ENCODE assay signal across 28 mouse cellular contexts in genomic region chr12:107923963-107924362, GRCm38 (mm10).
DNase-seq lines count a peak whose midpoint lies in the region; ATAC-seq and TF ChIP-seq lines count a peak whose summit lies in the region.
"Had no signal": no experiment of that assay in that cellular context is flagged by ENCODE, and none has a peak within 500 bp of the region (broad histone marks: within the 10 kb centered on the region; RNA-seq: fewer than 3 reads in every experiment).

No protein-coding gene starts in this region.

- H3K4me1 ChIP-seq in forebrain, embryonic 15.5 days, result peaks cover 82% of the 10 kb centered on the region
- peaks cover 27% of the 10 kb centered on the region for H3K4me1 ChIP-seq in forebrain, postnatal 0 days (ENCODE audit: insufficient read depth)
- peaks cover 68% of the 10 kb centered on the region for H3K4me1 ChIP-seq in heart, embryonic 13.5 days
- peaks cover 21% of the 10 kb centered on the region for H3K4me1 ChIP-seq in intestine, embryonic 16.5 days (ENCODE audit: control insufficient read depth, insufficient read depth, low read length)
- peaks cover 6% of the 10 kb centered on the region; the same call in 1 of the 2 replicates for H3K4me1 ChIP-seq in intestine, postnatal 0 days (replicated peaks; ENCODE audit: control insufficient read depth, insufficient read depth, low read length)

- no peaks in the 10 kb centered on the region for H3K9me3 ChIP-seq in forebrain, embryonic 15.5 days
- H3K9me3 ChIP-seq in forebrain, postnatal 0 days (ENCODE audit: low read length), result no peaks in the 10 kb centered on the region
- no peaks in the 10 kb centered on the region for H3K9me3 ChIP-seq in heart, embryonic 13.5 days
- H3K9me3 ChIP-seq in intestine, embryonic 16.5 days (ENCODE audit: control insufficient read depth, low read length), result no peaks in the 10 kb centered on the region
- H3K9me3 ChIP-seq in intestine, postnatal 0 days (ENCODE audit: control insufficient read depth), result no peaks in the 10 kb centered on the region
- H3K9me3 ChIP-seq: embryonic facial prominence, embryonic 13.5 days; forebrain, embryonic 10.5 days; intestine, embryonic 15.5 days; midbrain, embryonic 15.5 days; neural tube, embryonic 15.5 days; stomach, embryonic 15.5 days had no signal

- H3K27ac ChIP-seq in forebrain, embryonic 15.5 days (replicated peaks), result peak overlapping the region; percentile 32; the same call in 1 of the 2 replicates
- H3K27ac ChIP-seq in forebrain, postnatal 0 days (ENCODE audit: low read depth, low read length), result no peak overlapping the region
- peak overlapping the region; percentile 59 for H3K27ac ChIP-seq in heart, embryonic 13.5 days (replicated peaks)
- no peak overlapping the region for H3K27ac ChIP-seq in intestine, embryonic 16.5 days (ENCODE audit: low read length)
- no peak overlapping the region for H3K27ac ChIP-seq in intestine, postnatal 0 days (ENCODE audit: low read depth, low read length)
- H3K27ac ChIP-seq: embryonic facial prominence, embryonic 13.5 days; forebrain, embryonic 10.5 days; intestine, embryonic 15.5 days; liver, embryonic 14.5 days; macrophage; midbrain, embryonic 15.5 days; neural tube, embryonic 15.5 days; stomach, embryonic 15.5 days had no signal

- H3K4me2 ChIP-seq in forebrain, embryonic 15.5 days (replicated peaks), result no peak overlapping the region
- no peak overlapping the region for H3K4me2 ChIP-seq in forebrain, postnatal 0 days (ENCODE audit: low read depth)
- H3K4me2 ChIP-seq in heart, embryonic 13.5 days, result no peak overlapping the region
- no peak overlapping the region for H3K4me2 ChIP-seq in intestine, embryonic 16.5 days (ENCODE audit: low read depth, low read length)
- no peak overlapping the region for H3K4me2 ChIP-seq in intestine, postnatal 0 days (replicated peaks; ENCODE audit: low read depth)
- H3K4me2 ChIP-seq: embryonic facial prominence, embryonic 13.5 days; intestine, embryonic 15.5 days; midbrain, embryonic 15.5 days; neural tube, embryonic 15.5 days; stomach, embryonic 15.5 days had no signal

- no peak for TF ChIP-seq CTCF in forebrain, postnatal 0 days (IDR thresholded peaks at IDR 0.05; ENCODE audit: low read depth)
- TF ChIP-seq CTCF in intestine, postnatal 0 days (IDR thresholded peaks at IDR 0.05; ENCODE audit: low read depth), result no peak

- no peak for ATAC-seq in forebrain, embryonic 15.5 days (replicated peaks)
- ATAC-seq in forebrain, postnatal 0 days, result no peak
- ATAC-seq in heart, embryonic 13.5 days (ENCODE audit: extremely low read depth, insufficient number of reproducible peaks, low FRiP score, low TSS enrichment), result no peak
- 0 out of 2 replicates have a peak, but pooled peaks have one; percentile 29 for ATAC-seq in intestine, embryonic 16.5 days
- ATAC-seq in intestine, postnatal 0 days, result no peak
- ATAC-seq: hindbrain, embryonic 16.5 days; intestine, embryonic 15.5 days; midbrain, embryonic 15.5 days had no signal

- no peaks in the 10 kb centered on the region for H3K36me3 ChIP-seq in forebrain, embryonic 15.5 days
- H3K36me3 ChIP-seq in forebrain, postnatal 0 days (ENCODE audit: insufficient read depth), result no peaks in the 10 kb centered on the region
- no peaks in the 10 kb centered on the region for H3K36me3 ChIP-seq in heart, embryonic 13.5 days
- H3K36me3 ChIP-seq in intestine, embryonic 16.5 days (ENCODE audit: control insufficient read depth, insufficient read depth, low read length), result no peaks in the 10 kb centered on the region
- H3K36me3 ChIP-seq in intestine, postnatal 0 days (ENCODE audit: control insufficient read depth, insufficient read depth), result no peaks in the 10 kb centered on the region
- H3K36me3 ChIP-seq: forebrain, embryonic 10.5 days; intestine, embryonic 15.5 days; midbrain, embryonic 15.5 days; neural tube, embryonic 15.5 days; stomach, embryonic 15.5 days had no signal

- WGBS in forebrain, embryonic 15.5 days, result 68% methylated on average over 3 of the region's 3 CpGs
- WGBS in forebrain, postnatal 0 days, result 65% methylated on average over 3 of the region's 3 CpGs
- 30% methylated on average over 3 of the region's 3 CpGs for WGBS in heart, embryonic 13.5 days
- 48% methylated on average over 3 of the region's 3 CpGs for WGBS in intestine, embryonic 16.5 days
- 43% methylated on average over 3 of the region's 3 CpGs for WGBS in intestine, postnatal 0 days

- no peak for DNase-seq in forebrain, postnatal 0 days
- no peak for DNase-seq in heart, adult 18-20 months
- peak; percentile 66 for DNase-seq in induced T-regulatory cell, adult 2 months (ENCODE audit: low read depth)
- DNase-seq: adrenal gland, postnatal 25 days; cerebellum, adult 11-12 months; cerebellum, adult 9-11 months; gastrocnemius, postnatal 14 days; kidney, adult 9 months; kidney, postnatal 10 days; layer of hippocampus, adult 9-11 months; liver; lung, adult 2 months; lung, postnatal 10 days; right cerebral cortex, postnatal 14 days; thymus, postnatal 14 days had no signal

- H3K27me3 ChIP-seq in forebrain, embryonic 15.5 days, result no peaks in the 10 kb centered on the region
- no peaks in the 10 kb centered on the region for H3K27me3 ChIP-seq in forebrain, postnatal 0 days (ENCODE audit: insufficient read depth, low read length)
- peaks cover 6% of the 10 kb centered on the region; the same call in 1 of the 2 replicates for H3K27me3 ChIP-seq in heart, embryonic 13.5 days (replicated peaks)
- H3K27me3 ChIP-seq in intestine, embryonic 16.5 days (replicated peaks; ENCODE audit: control insufficient read depth, insufficient read depth, low read length), result no peaks in the 10 kb centered on the region
- H3K27me3 ChIP-seq in intestine, postnatal 0 days (replicated peaks; ENCODE audit: control insufficient read depth, insufficient read depth, low read length), result no peaks in the 10 kb centered on the region
- H3K27me3 ChIP-seq: embryonic facial prominence, embryonic 13.5 days; intestine, embryonic 15.5 days; midbrain, embryonic 15.5 days; stomach, embryonic 15.5 days had no signal

- H3K9ac ChIP-seq in forebrain, embryonic 15.5 days (replicated peaks), result no peak overlapping the region
- H3K9ac ChIP-seq in forebrain, postnatal 0 days, result no peak overlapping the region
- no peak overlapping the region for H3K9ac ChIP-seq in heart, embryonic 13.5 days
- no peak overlapping the region for H3K9ac ChIP-seq in intestine, embryonic 16.5 days (ENCODE audit: low read depth, low read length)
- H3K9ac ChIP-seq in intestine, postnatal 0 days (ENCODE audit: low read depth, low read length), result no peak overlapping the region
- H3K9ac ChIP-seq: embryonic facial prominence, embryonic 13.5 days; intestine, embryonic 15.5 days; liver, embryonic 14.5 days; midbrain, embryonic 15.5 days; neural tube, embryonic 15.5 days; stomach, embryonic 15.5 days had no signal

- H3K4me3 ChIP-seq in forebrain, embryonic 15.5 days, result no peak overlapping the region
- H3K4me3 ChIP-seq in forebrain, postnatal 0 days (ENCODE audit: low read depth, low read length), result no peak overlapping the region
- no peak overlapping the region for H3K4me3 ChIP-seq in heart, embryonic 13.5 days
- H3K4me3 ChIP-seq in intestine, embryonic 16.5 days (ENCODE audit: low read length), result no peak overlapping the region
- H3K4me3 ChIP-seq in intestine, postnatal 0 days (ENCODE audit: low read depth, low read length), result no peak overlapping the region
- H3K4me3 ChIP-seq: embryonic facial prominence, embryonic 13.5 days; forebrain, embryonic 10.5 days; intestine, embryonic 15.5 days; midbrain, embryonic 15.5 days; neural tube, embryonic 15.5 days; stomach, embryonic 15.5 days had no signal

Comparison
In these comparisons a context has a peak if more than half of its experiments do, and no peak if none do; other contexts are left out.
1. H3K27ac ChIP-seq: peak in forebrain, embryonic 15.5 days (single experiment) and heart, embryonic 13.5 days (single experiment); none in forebrain, postnatal 0 days (single experiment), intestine, embryonic 16.5 days (single experiment) and intestine, postnatal 0 days (single experiment).